Mouse (Mus musculus) forebrain, embryonic 16.5 days (tissue): ENCODE results near the gene Kif26b. TPM values are rescaled to one million over a fixed set of nuclear protein-coding genes. Genes with fewer than 3 reads are reported as not detected.

ENCODE experiments used
- ATAC-seq: fragments of 200-750 bp; cut with Nextera tagmentation; 2 replicates; pipeline ENCODE4 v1.8.0; 2017; ENCODE audit warnings: mild to moderate bottlenecking, moderate library complexity
- H3K27ac ChIP-seq: fragments of 300-500 bp; sonication (generic); 2 replicates; pipeline ENCODE4 v1.5.1; 2014; ENCODE audit warnings: low read length, control low read depth
- H3K27me3 ChIP-seq: fragments of 300-500 bp; sonication (generic); replicated peaks from 2 replicates; pipeline ENCODE4 v1.6.1; 2014; ENCODE audit warnings: low read length; ENCODE audit not compliant: control insufficient read depth, insufficient read depth
- H3K36me3 ChIP-seq: fragments of 300-500 bp; sonication (generic); 2 replicates; pipeline ENCODE4 v1.6.1; 2014; ENCODE audit not compliant: control insufficient read depth, insufficient read depth
- H3K4me1 ChIP-seq: fragments of 300-500 bp; sonication (generic); replicated peaks from 2 replicates; pipeline ENCODE4 v1.6.1; 2014; ENCODE audit warnings: low read length; ENCODE audit not compliant: control insufficient read depth, insufficient read depth
- H3K4me2 ChIP-seq: fragments of 300-500 bp; sonication (generic); 2 replicates; pipeline ENCODE4 v1.6.1; 2014; ENCODE audit warnings: mild to moderate bottlenecking, low read length, control low read depth
- H3K4me3 ChIP-seq: fragments of 300-500 bp; sonication (generic); replicated peaks from 2 replicates; pipeline ENCODE4 v1.5.1; 2014; ENCODE audit warnings: mild to moderate bottlenecking, low read length, control low read depth
- H3K9ac ChIP-seq: fragments of 300-500 bp; sonication (generic); replicated peaks from 2 replicates; pipeline ENCODE4 v1.6.1; 2014; ENCODE audit warnings: low read depth, low read length, control low read depth
- H3K9me3 ChIP-seq: fragments of 300-500 bp; sonication (generic); 2 replicates; pipeline ENCODE4 v1.6.1; 2016; ENCODE audit warnings: low read length; ENCODE audit not compliant: control insufficient read depth
- WGBS: fragments of 180-500 bp; shearing (Covaris S2); extraction: QIAGEN DNeasy Blood & Tissue Kit; methylation state at CpG from one replicate; pipeline ENCODE4 v1.1.7; 2014; 5-methylcytosine and 5-hydroxymethylcytosine counted together
- polyA plus RNA-seq: library from polyadenylated mRNA; unstranded; fragments of >200 nt; fragmentation: Nextera tagmentation; extraction: Ambion mirVana; gene quantifications from 2 replicates; pipeline ENCODE4 v1.2.1, GENCODE M21; 2015

Gene Kif26b
- polyA plus RNA-seq, 1 experiment from 2014 or later: 5.3 TPM

DNA sequence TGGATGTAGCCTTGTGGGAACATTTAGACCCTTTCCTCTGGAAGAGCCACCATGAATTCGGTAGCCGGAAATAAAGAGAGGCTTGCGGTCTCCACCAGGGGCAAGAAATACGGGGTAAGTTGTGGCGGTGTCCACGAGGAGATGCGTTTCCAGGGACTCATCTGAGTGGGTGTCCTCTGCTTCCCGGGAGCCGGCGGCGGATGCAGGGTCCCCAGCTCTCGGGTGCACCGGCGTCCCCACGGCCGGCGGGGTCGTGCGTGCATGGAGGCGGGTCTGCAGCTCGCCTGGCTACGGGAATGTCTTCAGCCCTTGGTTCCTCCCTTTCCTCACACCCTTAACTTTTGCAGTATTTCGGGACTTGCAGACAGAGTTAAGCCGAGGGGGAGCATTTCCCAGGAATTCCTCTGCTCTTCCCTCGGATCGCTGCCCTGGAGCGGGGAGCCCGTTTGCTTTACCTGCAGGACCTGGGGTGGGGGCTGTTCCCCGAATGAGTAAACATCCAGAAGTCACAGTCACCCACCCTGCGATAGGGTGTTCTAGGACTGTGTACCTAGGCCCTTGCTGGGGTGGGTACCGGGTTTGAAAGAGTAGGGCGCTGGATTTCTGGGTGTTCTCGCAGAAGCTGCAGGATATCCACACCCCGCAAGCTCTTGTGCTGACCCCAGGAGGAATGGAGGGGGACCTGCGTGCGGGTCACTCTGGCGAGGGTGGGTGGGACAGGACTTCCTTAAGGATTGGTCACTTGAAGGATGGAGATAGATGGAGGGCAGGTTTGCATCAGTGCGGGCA lies 781 bp downstream of the Kif26b start:
- 0 out of 2 replicates have a peak, but pooled peaks have one; percentile 5 for ATAC-seq
- WGBS: under 1% methylated on average over 37 of the region's 38 CpGs
- H3K27ac ChIP-seq: peak overlapping the region; percentile 26

DNA sequence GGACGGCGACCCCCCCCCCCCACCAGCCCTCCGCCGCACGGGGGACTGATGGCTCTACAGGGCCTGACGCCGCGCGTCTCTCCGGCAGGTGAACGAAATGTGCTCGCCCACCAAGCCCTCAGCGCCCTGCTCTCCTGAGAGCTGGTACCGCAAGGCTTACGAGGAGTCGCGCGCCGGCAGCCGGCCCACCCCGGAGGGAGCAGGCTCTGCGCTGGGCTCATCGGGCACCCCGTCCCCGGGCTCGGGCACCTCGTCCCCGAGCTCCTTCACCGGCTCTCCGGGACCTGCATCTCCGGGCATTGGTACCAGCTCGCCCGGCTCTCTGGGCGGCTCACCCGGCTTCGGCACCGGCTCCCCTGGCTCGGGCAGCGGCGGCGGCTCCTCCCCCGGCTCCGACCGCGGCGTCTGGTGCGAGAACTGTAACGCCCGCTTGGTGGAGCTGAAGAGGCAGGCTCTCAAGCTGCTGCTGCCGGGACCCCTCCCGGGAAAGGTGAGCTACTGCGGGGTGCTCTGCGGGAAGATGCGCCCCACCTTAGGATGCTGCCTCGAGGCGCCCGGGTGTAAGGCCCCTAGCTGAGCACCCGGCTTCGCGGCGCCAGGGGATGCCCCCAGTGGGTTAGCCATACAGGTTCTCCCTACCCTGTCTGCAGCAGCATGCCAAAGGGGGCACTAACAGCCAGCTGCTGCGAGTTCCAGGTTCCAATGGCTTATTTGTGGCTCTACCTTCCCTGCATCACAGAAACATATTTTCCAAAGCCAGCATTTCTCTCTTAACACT lies 1.6 kb downstream of the Kif26b start:
- H3K4me2 ChIP-seq: peak overlapping the region; percentile 93
- peaks cover 7% of the 10 kb centered on the region; the same call in 1 of the 2 replicates for H3K27me3 ChIP-seq
- ATAC-seq: peak; percentile 49
- no peak overlapping the region for H3K27ac ChIP-seq
- under 1% methylated on average over 61 of the region's 62 CpGs for WGBS
- H3K4me3 ChIP-seq: peak overlapping the region; percentile 74
- H3K9me3 ChIP-seq: no peaks in the 10 kb centered on the region
- H3K9ac ChIP-seq: peak overlapping the region; percentile 68
- H3K4me1 ChIP-seq: peaks cover 24% of the 10 kb centered on the region
- no peaks in the 10 kb centered on the region for H3K36me3 ChIP-seq

More for the DNA sequence above, 781 bp downstream of the Kif26b start:
- Histone ChIP-seq H3K4me2 (peak overlapping the region; percentile 93), H3K36me3 (no peaks in the 10 kb centered on the region), H3K4me1 (peaks cover 24% of the 10 kb centered on the region), H3K9ac (peak overlapping the region; percentile 68), H3K9me3 (no peaks in the 10 kb centered on the region), H3K27me3 (peaks cover 9% of the 10 kb centered on the region; the same call in 1 of the 2 replicates), H3K4me3 (peak overlapping the region; percentile 74)

DNA sequence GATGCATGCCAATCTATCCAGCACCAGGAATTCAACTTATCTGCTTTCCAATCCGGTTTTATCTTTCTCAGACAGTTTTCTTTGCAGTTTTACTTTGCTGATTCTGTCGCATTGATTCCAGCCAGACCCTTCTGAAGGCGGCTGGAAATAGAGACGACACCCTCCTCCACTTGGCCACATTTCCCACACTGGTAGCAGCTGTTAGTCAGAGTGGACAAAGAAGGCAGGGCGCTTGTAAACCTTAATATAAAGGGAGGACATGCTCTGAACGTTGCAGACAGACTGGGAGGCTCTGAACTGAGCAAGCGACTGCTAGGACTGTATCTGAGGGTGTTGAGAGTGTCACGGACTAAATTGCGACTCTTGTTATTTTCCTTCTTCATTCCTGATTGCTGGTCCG lies 11.3 kb downstream of the Kif26b start:
- Histone ChIP-seq H3K9me3 (no peaks in the 10 kb centered on the region), H3K4me2 (no peak overlapping the region), H3K27me3 (no peaks in the 10 kb centered on the region), H3K4me3 (no peak overlapping the region), H3K27ac (no peak overlapping the region), H3K4me1 (no peaks in the 10 kb centered on the region), H3K9ac (no peak overlapping the region), H3K36me3 (no peaks in the 10 kb centered on the region)
- no peak for ATAC-seq
- WGBS: 71% methylated on average over 10 of the region's 10 CpGs

DNA sequence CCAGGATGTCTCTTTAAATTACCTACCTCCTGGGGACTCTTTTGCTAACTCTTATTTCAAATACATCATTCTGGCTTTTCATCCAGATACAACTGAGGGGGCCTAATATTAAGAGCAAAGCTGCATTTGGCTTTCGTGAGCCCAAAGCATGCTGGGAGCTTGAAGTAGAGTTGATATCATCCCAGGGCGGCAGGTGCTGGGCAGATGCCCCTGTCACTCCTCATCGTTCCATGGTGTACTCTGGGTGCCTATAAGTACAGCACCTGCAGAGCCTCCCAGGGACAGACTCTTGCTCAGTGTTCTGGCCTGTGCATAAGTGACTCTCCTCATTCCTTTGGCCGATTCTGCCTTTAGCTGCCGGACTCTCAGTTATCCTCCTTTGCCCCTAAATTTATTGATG lies 13.5 kb downstream of the Kif26b start:
- H3K27me3 ChIP-seq: no peaks in the 10 kb centered on the region
- no peak overlapping the region for H3K4me2 ChIP-seq
- H3K9me3 ChIP-seq: no peaks in the 10 kb centered on the region
- H3K36me3 ChIP-seq: no peaks in the 10 kb centered on the region
- 85% methylated on average over 5 of the region's 5 CpGs for WGBS
- H3K27ac ChIP-seq: no peak overlapping the region
- H3K4me3 ChIP-seq: no peak overlapping the region
- H3K9ac ChIP-seq: no peak overlapping the region
- ATAC-seq: no peak
- H3K4me1 ChIP-seq: no peaks in the 10 kb centered on the region

DNA sequence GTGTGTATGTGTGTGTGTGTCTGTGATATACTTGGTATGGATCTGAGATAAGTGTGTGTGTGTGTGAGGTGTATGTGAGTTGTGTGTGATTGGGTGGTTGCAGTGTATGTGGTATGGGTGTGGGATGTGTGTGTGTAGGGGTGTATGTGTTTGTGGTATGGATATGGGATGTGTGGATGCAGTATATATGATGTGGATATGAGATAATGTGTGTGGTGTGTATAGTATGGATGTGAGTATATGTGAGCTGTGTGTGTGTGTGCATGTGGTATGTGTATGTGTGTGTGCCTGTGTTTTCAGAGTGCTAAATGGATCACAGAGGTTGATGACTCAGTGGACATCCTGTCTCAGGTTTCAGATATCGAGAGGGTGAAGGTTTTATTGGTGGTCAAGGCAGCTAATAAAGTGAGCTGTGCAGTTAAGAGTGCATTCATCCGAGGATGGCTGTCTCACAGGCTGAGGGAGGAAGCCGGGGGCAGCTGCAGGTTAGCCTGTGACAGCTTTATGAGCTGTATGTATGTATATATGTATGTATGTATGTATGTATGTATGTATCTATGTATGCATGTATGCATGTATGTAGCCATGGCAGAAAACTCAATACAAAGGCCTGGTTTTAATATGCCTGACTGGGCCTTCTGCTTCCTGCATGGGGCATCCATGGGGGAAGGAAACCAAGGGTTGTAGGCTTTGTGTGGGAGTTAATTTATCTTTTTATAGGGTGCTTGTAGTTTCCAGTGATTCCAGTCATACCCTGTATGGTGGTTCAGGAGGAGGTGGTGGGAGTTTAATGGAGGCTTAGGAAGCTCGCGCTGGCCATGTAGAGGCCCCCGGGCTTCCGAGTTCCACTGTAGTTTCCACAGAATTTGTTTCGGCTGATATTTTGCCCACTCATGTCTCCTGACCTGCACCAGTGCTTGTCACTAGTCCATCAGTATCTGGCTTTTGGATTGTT lies 14.3 kb downstream of the Kif26b start:
- H3K9me3 ChIP-seq: peaks cover 2% of the 10 kb centered on the region; the same call in 1 of the 2 replicates
- no peak overlapping the region for H3K4me3 ChIP-seq
- no peaks in the 10 kb centered on the region for H3K4me1 ChIP-seq
- H3K4me2 ChIP-seq: no peak overlapping the region
- no peaks in the 10 kb centered on the region for H3K36me3 ChIP-seq
- H3K27me3 ChIP-seq: no peaks in the 10 kb centered on the region
- ATAC-seq: no peak
- no peak overlapping the region for H3K9ac ChIP-seq
- WGBS: 85% methylated on average over 8 of the region's 8 CpGs
- no peak overlapping the region for H3K27ac ChIP-seq

DNA sequence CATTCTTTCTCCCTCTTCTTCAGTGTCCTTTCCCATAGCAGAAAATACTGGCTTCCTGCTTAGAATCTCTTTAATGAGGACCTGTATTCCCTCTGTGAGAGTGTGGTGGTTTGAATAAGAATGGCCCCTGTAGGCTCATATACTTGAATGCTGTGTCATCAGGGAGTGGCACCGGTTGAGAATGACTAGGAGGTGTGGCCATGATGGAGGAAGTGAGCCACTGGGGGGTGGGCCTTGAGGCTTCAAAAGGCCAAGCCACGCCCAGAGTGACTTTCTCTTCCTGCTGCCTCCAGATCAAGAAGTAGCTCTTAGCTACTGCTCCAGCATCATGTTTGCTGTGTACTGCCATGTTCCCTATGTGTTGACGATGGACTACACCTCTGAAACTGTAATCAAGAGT lies 15.7 kb downstream of the Kif26b start:
- Histone ChIP-seq H3K9me3 (peaks cover 2% of the 10 kb centered on the region; the same call in 1 of the 2 replicates), H3K4me1 (no peaks in the 10 kb centered on the region), H3K4me2 (no peak overlapping the region), H3K36me3 (no peaks in the 10 kb centered on the region), H3K27ac (no peak overlapping the region), H3K4me3 (no peak overlapping the region), H3K27me3 (no peaks in the 10 kb centered on the region), H3K9ac (no peak overlapping the region)
- ATAC-seq: no peak
- WGBS: 81% methylated on average over 3 of the region's 3 CpGs

DNA sequence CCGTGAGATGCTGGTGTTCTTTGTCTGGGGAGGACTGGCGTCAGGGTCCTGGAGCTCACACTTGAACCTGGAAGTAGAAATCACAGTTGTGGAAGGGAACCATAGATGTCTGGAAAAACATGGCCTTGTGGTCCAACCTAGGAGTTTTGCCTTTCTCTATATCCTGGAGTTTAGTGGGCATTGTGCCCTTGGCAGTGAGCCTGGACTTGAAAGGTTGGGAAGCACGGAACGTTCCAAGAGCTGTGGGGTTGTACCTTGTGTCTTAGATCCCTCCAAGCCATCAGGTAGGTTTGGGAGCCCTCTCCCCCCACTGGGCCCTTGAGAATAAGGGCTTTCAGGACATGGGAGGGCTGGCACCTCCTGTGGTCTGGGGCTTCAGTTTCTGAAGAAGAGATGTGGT lies 20.7 kb downstream of the Kif26b start:
- Histone ChIP-seq H3K27ac (no peak overlapping the region), H3K4me1 (no peaks in the 10 kb centered on the region), H3K9me3 (peaks cover 2% of the 10 kb centered on the region; the same call in 1 of the 2 replicates), H3K9ac (no peak overlapping the region), H3K4me2 (no peak overlapping the region), H3K36me3 (no peaks in the 10 kb centered on the region), H3K27me3 (no peaks in the 10 kb centered on the region), H3K4me3 (no peak overlapping the region)
- no peak for ATAC-seq
- 76% methylated on average over 4 of the region's 4 CpGs for WGBS

DNA sequence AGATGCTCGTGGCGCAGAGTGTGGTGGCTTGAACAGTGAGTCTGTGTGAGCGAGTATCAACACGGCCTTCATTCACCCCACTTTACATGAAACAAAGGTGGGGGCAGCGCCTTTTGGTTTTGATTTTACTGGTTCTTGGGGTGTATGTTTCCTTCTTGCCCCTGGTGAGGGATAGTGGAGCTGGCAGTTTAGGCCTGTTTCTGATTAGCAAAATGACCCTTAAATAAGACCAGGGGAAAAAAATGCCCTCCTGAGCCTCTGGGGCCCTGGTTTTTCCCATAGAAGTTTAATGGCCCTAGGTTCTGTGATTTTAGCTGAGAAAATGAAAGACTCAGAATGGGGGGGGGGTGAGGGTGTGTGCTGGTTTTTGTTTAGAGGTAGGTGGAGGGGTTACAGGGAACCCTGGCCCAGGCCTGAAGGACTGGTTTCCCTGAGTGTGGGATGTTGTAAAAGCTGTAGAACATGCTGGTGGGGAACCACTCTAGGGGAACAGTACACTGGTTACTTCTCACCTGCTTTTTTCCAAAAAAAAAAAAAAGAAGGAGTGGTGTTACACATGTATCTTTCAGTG lies 21.6 kb downstream of the Kif26b start:
- no peak overlapping the region for H3K9ac ChIP-seq
- peaks cover 2% of the 10 kb centered on the region; the same call in 1 of the 2 replicates for H3K9me3 ChIP-seq
- 91% methylated on average over 5 of the region's 5 CpGs for WGBS

More for the DNA sequence above, 21.6 kb downstream of the Kif26b start:
- Histone ChIP-seq H3K27me3 (no peaks in the 10 kb centered on the region), H3K36me3 (no peaks in the 10 kb centered on the region), H3K4me3 (no peak overlapping the region), H3K4me2 (no peak overlapping the region), H3K4me1 (no peaks in the 10 kb centered on the region), H3K27ac (no peak overlapping the region)
- ATAC-seq: no peak
